Mouse (Mus musculus) cerebellum, adult 2 months (tissue): ENCODE measurements around the gene Eif4a3. TPM values are rescaled to one million over a fixed set of nuclear protein-coding genes. Genes with fewer than 3 reads are reported as not detected.
"Not testable (repeated sequence)": the region's sequence is repeated elsewhere in the genome, so short reads cannot be mapped to it uniquely, and the experiment has no call there.

Source experiments
- DNase-seq, 2 experiments: peaks; one replicate each; pipeline ENCODE4 v3.0.0; 2021
- H3K27ac ChIP-seq: fragments of 200-500 bp; 2 replicates; pipeline ENCODE4 v1.5.1; 2012; ENCODE audit warnings: low read length, control low read depth, inconsistent platforms; ENCODE audit not compliant: insufficient read depth
- H3K27me3 ChIP-seq: fragments of 200-500 bp; 2 replicates; pipeline ENCODE4 v1.6.1; 2012; ENCODE audit warnings: inconsistent platforms, mild to moderate bottlenecking, low read length, moderate library complexity; ENCODE audit not compliant: control insufficient read depth, insufficient read depth
- H3K4me1 ChIP-seq: fragments of 200-500 bp; 2 replicates; pipeline ENCODE4 v1.6.1; 2011; ENCODE audit warnings: low read length; ENCODE audit not compliant: control insufficient read depth, insufficient read depth
- H3K4me3 ChIP-seq: fragments of 200-500 bp; replicated peaks from 2 replicates; pipeline ENCODE3; 2011; ENCODE audit warnings: mild to moderate bottlenecking, low read depth, low read length, control low read depth; ENCODE audit not compliant: insufficient read depth
- CTCF ChIP-seq: fragments of 200-500 bp; IDR thresholded peaks from 2 replicates; pipeline ENCODE4 v1.5.1; 2011; ENCODE audit warnings: low read depth, mild to moderate bottlenecking, control low read depth, low read length, moderate library complexity, borderline replicate concordance; ENCODE audit not compliant: insufficient read depth
- POLR2A ChIP-seq: fragments of 200-500 bp; IDR thresholded peaks from 2 replicates; pipeline ENCODE4 v1.6.1; 2011; ENCODE audit warnings: low read length, control low read depth, borderline replicate concordance; ENCODE audit not compliant: insufficient read depth
- WGBS: fragments of 180-500 bp; shearing (Covaris S2); methylation state at CpG from one replicate; pipeline ENCODE4 v1.1.7; 2018; 5-methylcytosine and 5-hydroxymethylcytosine counted together
- polyA plus RNA-seq: library from polyadenylated mRNA; depleted of rRNA; stranded (reverse); fragments of >200 nt; gene quantifications from 2 replicates; pipeline ENCODE4 v1.2.3, GENCODE M21; 2012

The Eif4a3 gene
- polyA plus RNA-seq, 1 experiment = 120 TPM

GRCm38 (mm10) chr11:119287207-119287992 lies 12.5 kb downstream of the Eif4a3 start:
- Histone ChIP-seq H3K4me1 (peaks cover 3% of the 10 kb centered on the region; the same call in 1 of the 2 replicates), H3K27me3 (no peaks in the 10 kb centered on the region), H3K27ac (no peak overlapping the region), H3K4me3 (no peak overlapping the region)
- peak in 1 of 2 experiments; percentile 75 for DNase-seq
- TF ChIP-seq POLR2A (no peak), CTCF (no peak)
- 80% methylated on average over 20 of the region's 20 CpGs for WGBS

- Histone ChIP-seq H3K27me3 (no peaks in the 10 kb centered on the region), H3K4me1 (peaks cover 3% of the 10 kb centered on the region; the same call in 1 of the 2 replicates), H3K27ac (no peak overlapping the region), H3K4me3 (no peak overlapping the region)
- DNase-seq = peak; percentile 50
- TF ChIP-seq CTCF (no peak), POLR2A (no peak)
- 42% methylated on average over 9 of the region's 9 CpGs for WGBS
These were observed 13.9 kb downstream of the Eif4a3 start for GRCm38 (mm10) chr11:119285791-119286527.

- Histone ChIP-seq H3K27ac (no peak overlapping the region), H3K4me3 (no peak overlapping the region), H3K27me3 (no peaks in the 10 kb centered on the region), H3K4me1 (no peaks in the 10 kb centered on the region)
- WGBS = 85% methylated on average over 15 of the region's 15 CpGs
- TF ChIP-seq CTCF (no peak), POLR2A (no peak)
- no peak for DNase-seq
These were observed 18.9 kb downstream of the Eif4a3 start for GRCm38 (mm10) chr11:119281030-119281429.

GRCm38 (mm10) chr11:119273186-119273930 lies 26.5 kb downstream of the Eif4a3 start:
- H3K27ac ChIP-seq = no peak overlapping the region
- H3K4me1 ChIP-seq = peaks cover 5% of the 10 kb centered on the region
- no peaks in the 10 kb centered on the region for H3K27me3 ChIP-seq
- no peak overlapping the region for H3K4me3 ChIP-seq
- DNase-seq = no peak
- WGBS = 90% methylated on average over 8 of the region's 8 CpGs
- TF ChIP-seq POLR2A (no peak), CTCF (peak; percentile 36)

- TF ChIP-seq CTCF = 0 out of 2 replicates have a peak, but pooled peaks have one; percentile 1
- H3K27me3 ChIP-seq, H3K4me3 ChIP-seq, DNase-seq, H3K27ac ChIP-seq, H3K4me1 ChIP-seq: not testable (repeated sequence)
- WGBS = 76% methylated on average over 3 of the region's 3 CpGs
These were observed 27.4 kb downstream of the Eif4a3 start for GRCm38 (mm10) chr11:119272492-119272891.

GRCm38 (mm10) chr11:119268557-119269195 lies 31.2 kb downstream of the Eif4a3 start:
- WGBS = 64% methylated on average over 16 of the region's 16 CpGs
- no peak overlapping the region for H3K27ac ChIP-seq

More at GRCm38 (mm10) chr11:119268557-119269195, 31.2 kb downstream of the Eif4a3 start:
- Histone ChIP-seq H3K27me3 (no peaks in the 10 kb centered on the region), H3K4me3 (peak overlapping the region; percentile 83), H3K4me1 (peaks cover 12% of the 10 kb centered on the region)
- peak; percentile 35 to 48 for DNase-seq
- TF ChIP-seq CTCF (no peak), POLR2A (no peak)
